9 mouse cellular contexts compared by ENCODE assay signal in genomic region chr4:43428180-43428861, GRCm38 (mm10). TPM values are rescaled to one million over a fixed set of nuclear protein-coding genes. Genes with fewer than 3 reads are reported as not detected.
DNase-seq lines count a peak whose midpoint lies in the region; ATAC-seq and TF ChIP-seq lines count a peak whose summit lies in the region.
"Had no signal": no experiment of that assay in that cellular context is flagged by ENCODE, and none has a peak within 500 bp of the region (broad histone marks: within the 10 kb centered on the region; RNA-seq: fewer than 3 reads in every experiment).

No protein-coding gene starts in this region.

- ATAC-seq in hindbrain, embryonic 12.5 days (ENCODE audit: low FRiP score): no peak
- ATAC-seq in midbrain, embryonic 12.5 days (ENCODE audit: low FRiP score, low read depth): no peak
- no peak for ATAC-seq in erythroblast, adult 5-6 weeks (replicated peaks; ENCODE audit: low FRiP score, poor library complexity, severe bottlenecking)
- ATAC-seq in activated CD4-positive, CD25-positive, alpha-beta regulatory T cell, adult 4 months: no peak

- no peak overlapping the region for H3K27ac ChIP-seq in kidney, adult 2 months (ENCODE audit: insufficient read depth, low read depth, low read length)
- no peak overlapping the region for H3K27ac ChIP-seq in embryonic facial prominence, embryonic 10.5 days (replicated peaks)
- no peak overlapping the region for H3K27ac ChIP-seq in hindbrain, embryonic 12.5 days
- no peak overlapping the region for H3K27ac ChIP-seq in midbrain, embryonic 12.5 days (replicated peaks)

- H3K4me1 ChIP-seq in kidney, adult 2 months (ENCODE audit: control insufficient read depth, insufficient read depth, low read length): no peaks in the 10 kb centered on the region
- H3K4me1 ChIP-seq in embryonic facial prominence, embryonic 10.5 days: peaks cover 42% of the 10 kb centered on the region
- peaks cover 30% of the 10 kb centered on the region for H3K4me1 ChIP-seq in hindbrain, embryonic 12.5 days
- H3K4me1 ChIP-seq in midbrain, embryonic 12.5 days: peaks cover 31% of the 10 kb centered on the region

- no peak for TF ChIP-seq POLR2A in kidney, adult 2 months (IDR thresholded peaks at IDR 0.05; ENCODE audit: low read depth, low read length)

- WGBS in kidney, adult 2 months: 46% methylated on average over 16 of the region's 16 CpGs
- WGBS in embryonic facial prominence, embryonic 10.5 days: 26% methylated on average over 16 of the region's 16 CpGs
- 26% methylated on average over 16 of the region's 16 CpGs for WGBS in hindbrain, embryonic 12.5 days
- 30% methylated on average over 16 of the region's 16 CpGs for WGBS in midbrain, embryonic 12.5 days

- H3K9me3 ChIP-seq in embryonic facial prominence, embryonic 10.5 days: no peaks in the 10 kb centered on the region
- H3K9me3 ChIP-seq in hindbrain, embryonic 12.5 days (replicated peaks): no peaks in the 10 kb centered on the region
- no peaks in the 10 kb centered on the region for H3K9me3 ChIP-seq in midbrain, embryonic 12.5 days

- H3K9ac ChIP-seq in hindbrain, embryonic 12.5 days: peak overlapping the region; percentile 24; the same call in 1 of the 2 replicates
- H3K9ac ChIP-seq in midbrain, embryonic 12.5 days (replicated peaks): 0 out of 2 replicates have a peak overlapping the region, but pooled peaks have one; percentile 11

- H3K36me3 ChIP-seq in kidney, adult 2 months (ENCODE audit: control insufficient read depth, insufficient read depth, low read length): peaks cover 8% of the 10 kb centered on the region
- peaks cover 33% of the 10 kb centered on the region for H3K36me3 ChIP-seq in embryonic facial prominence, embryonic 10.5 days (replicated peaks)
- peaks cover 36% of the 10 kb centered on the region for H3K36me3 ChIP-seq in hindbrain, embryonic 12.5 days
- H3K36me3 ChIP-seq in midbrain, embryonic 12.5 days: peaks cover 35% of the 10 kb centered on the region

- 0 out of 2 replicates have a peak overlapping the region, but pooled peaks have one; percentile 20 for H3K4me2 ChIP-seq in hindbrain, embryonic 12.5 days (replicated peaks)
- 0 out of 2 replicates have a peak overlapping the region, but pooled peaks have one; percentile 12 for H3K4me2 ChIP-seq in midbrain, embryonic 12.5 days (replicated peaks)

- peak; percentile 51 for DNase-seq in kidney, adult 2 months
- DNase-seq in kidney, adult 8-10 months: no peak
- no peak for DNase-seq in embryonic facial prominence, embryonic 10.5 days (ENCODE audit: low spot score)

- TF ChIP-seq CTCF in kidney, adult 2 months (conservative IDR thresholded peaks at IDR 0.05; ENCODE audit: insufficient read depth, insufficient read length, low read depth, low read length): no peak

- H3K27me3 ChIP-seq in kidney, adult 2 months (replicated peaks; ENCODE audit: control insufficient read depth, insufficient read depth, low read length): no peaks in the 10 kb centered on the region
- H3K27me3 ChIP-seq in embryonic facial prominence, embryonic 10.5 days (replicated peaks; ENCODE audit: low read depth, poor library complexity, severe bottlenecking): peaks cover 79% of the 10 kb centered on the region
- H3K27me3 ChIP-seq in hindbrain, embryonic 12.5 days: peaks cover 65% of the 10 kb centered on the region
- peaks cover 70% of the 10 kb centered on the region for H3K27me3 ChIP-seq in midbrain, embryonic 12.5 days
- H3K27me3 ChIP-seq: Patski had no signal

- H3K4me3 ChIP-seq in kidney, adult 2 months (ENCODE audit: insufficient read depth, low read depth, low read length): no peak overlapping the region
- peak overlapping the region; percentile 42; the same call in 1 of the 2 replicates for H3K4me3 ChIP-seq in embryonic facial prominence, embryonic 10.5 days
- H3K4me3 ChIP-seq in hindbrain, embryonic 12.5 days: 0 out of 2 replicates have a peak overlapping the region, but pooled peaks have one; percentile 1
- H3K4me3 ChIP-seq in midbrain, embryonic 12.5 days: no peak overlapping the region

RNA-seq across cellular contexts. Expression of gene Fam166b, which starts 0.6 kb away (rescaled TPM):
- 1.3 and 1.6 TPM in 2 replicates for polyA plus RNA-seq in kidney, adult 2 months (2012; rRNA removed)
- 0.11 TPM in 1 of 2 replicates, not detected in the other for polyA plus RNA-seq in embryonic facial prominence, embryonic 10.5 days (2016; fragmentation: Nextera tagmentation; extraction: Ambion mirVana)
- polyA plus RNA-seq in hindbrain, embryonic 12.5 days (2016; fragmentation: Nextera tagmentation; extraction: Ambion mirVana): 1.3 TPM in 1 of 2 replicates, not detected in the other
- polyA plus RNA-seq in midbrain, embryonic 12.5 days (2016; fragmentation: Nextera tagmentation; extraction: Ambion mirVana): 0.28 and 0.38 TPM in 2 replicates
- not detected in 2 replicates for total RNA-seq in erythroblast, adult 5-6 weeks (2015; ENCODE audit: low replicate concordance)
- total RNA-seq in erythroblast, adult 5-6 weeks (2017; ENCODE audit: low replicate concordance): not detected in 2 replicates
- not detected for polyA plus RNA-seq in activated CD4-positive, CD25-positive, alpha-beta regulatory T cell, adult 4 months (2017; shearing (Covaris generic))
- polyA plus RNA-seq: liver, embryonic 16.5 days had no signal

RNA-seq across cellular contexts. Expression of gene Tesk1, which starts 13.4 kb away (rescaled TPM):
- polyA plus RNA-seq in kidney, adult 2 months (2012; rRNA removed): 59.0 and 72.5 TPM in 2 replicates
- 6.9 and 9.2 TPM in 2 replicates for polyA plus RNA-seq in embryonic facial prominence, embryonic 10.5 days (2016; fragmentation: Nextera tagmentation; extraction: Ambion mirVana)
- 15.7 and 16.2 TPM in 2 replicates for polyA plus RNA-seq in hindbrain, embryonic 12.5 days (2016; fragmentation: Nextera tagmentation; extraction: Ambion mirVana)
- 12.7 and 15.0 TPM in 2 replicates for polyA plus RNA-seq in midbrain, embryonic 12.5 days (2016; fragmentation: Nextera tagmentation; extraction: Ambion mirVana)
- total RNA-seq in erythroblast, adult 5-6 weeks (2015; ENCODE audit: low replicate concordance): 1.7 and 2.3 TPM in 2 replicates
- 0.98 and 1.5 TPM in 2 replicates for total RNA-seq in erythroblast, adult 5-6 weeks (2017; ENCODE audit: low replicate concordance)
- 1 to 10 TPM in 1 of 2 experiments, under 1 TPM in 1; 0.48 to 1.1 TPM for polyA plus RNA-seq in activated CD4-positive, CD25-positive, alpha-beta regulatory T cell, adult 4 months (2017; shearing (Covaris generic))

RNA-seq across cellular contexts. Expression of gene Cd72, which starts 26.1 kb away (rescaled TPM):
- 4.5 and 12.6 TPM in 2 replicates for polyA plus RNA-seq in kidney, adult 2 months (2012; rRNA removed)
- 2.3 TPM in 2 replicates for polyA plus RNA-seq in embryonic facial prominence, embryonic 10.5 days (2016; fragmentation: Nextera tagmentation; extraction: Ambion mirVana)
- polyA plus RNA-seq in hindbrain, embryonic 12.5 days (2016; fragmentation: Nextera tagmentation; extraction: Ambion mirVana): 2.0 and 3.8 TPM in 2 replicates
- polyA plus RNA-seq in midbrain, embryonic 12.5 days (2016; fragmentation: Nextera tagmentation; extraction: Ambion mirVana): 2.0 and 2.9 TPM in 2 replicates
- 2.1 and 2.3 TPM in 2 replicates for total RNA-seq in erythroblast, adult 5-6 weeks (2015; ENCODE audit: low replicate concordance)
- 0.43 and 7.9 TPM in 2 replicates for total RNA-seq in erythroblast, adult 5-6 weeks (2017; ENCODE audit: low replicate concordance)
- 10 to 100 TPM; 63.4 to 67.4 TPM for polyA plus RNA-seq in activated CD4-positive, CD25-positive, alpha-beta regulatory T cell, adult 4 months (2017; shearing (Covaris generic))

RNA-seq across cellular contexts. Expression of gene Rusc2, which starts 46.5 kb away (rescaled TPM):
- 15.5 and 17.3 TPM in 2 replicates for polyA plus RNA-seq in kidney, adult 2 months (2012; rRNA removed)
- 9.5 and 10.9 TPM in 2 replicates for polyA plus RNA-seq in embryonic facial prominence, embryonic 10.5 days (2016; fragmentation: Nextera tagmentation; extraction: Ambion mirVana)
- polyA plus RNA-seq in hindbrain, embryonic 12.5 days (2016; fragmentation: Nextera tagmentation; extraction: Ambion mirVana): 55.0 and 68.9 TPM in 2 replicates
- polyA plus RNA-seq in midbrain, embryonic 12.5 days (2016; fragmentation: Nextera tagmentation; extraction: Ambion mirVana): 45.2 and 47.3 TPM in 2 replicates
- 0.63 TPM in 1 of 2 replicates, not detected in the other for total RNA-seq in erythroblast, adult 5-6 weeks (2015; ENCODE audit: low replicate concordance)
- 0.17 TPM in 1 of 2 replicates, not detected in the other for total RNA-seq in erythroblast, adult 5-6 weeks (2017; ENCODE audit: low replicate concordance)
- polyA plus RNA-seq in activated CD4-positive, CD25-positive, alpha-beta regulatory T cell, adult 4 months (2017; shearing (Covaris generic)): not detected

RNA-seq across cellular contexts. Expression of gene Sit1, which starts 55.2 kb away (rescaled TPM):
- polyA plus RNA-seq in kidney, adult 2 months (2012; rRNA removed): 0.23 and 1.4 TPM in 2 replicates
- polyA plus RNA-seq in embryonic facial prominence, embryonic 10.5 days (2016; fragmentation: Nextera tagmentation; extraction: Ambion mirVana): not detected in 2 replicates
- polyA plus RNA-seq in hindbrain, embryonic 12.5 days (2016; fragmentation: Nextera tagmentation; extraction: Ambion mirVana): not detected in 2 replicates
- polyA plus RNA-seq in midbrain, embryonic 12.5 days (2016; fragmentation: Nextera tagmentation; extraction: Ambion mirVana): not detected in 2 replicates
- not detected in 2 replicates for total RNA-seq in erythroblast, adult 5-6 weeks (2015; ENCODE audit: low replicate concordance)
- total RNA-seq in erythroblast, adult 5-6 weeks (2017; ENCODE audit: low replicate concordance): not detected in 2 replicates
- polyA plus RNA-seq in activated CD4-positive, CD25-positive, alpha-beta regulatory T cell, adult 4 months (2017; shearing (Covaris generic)): 100 to 1,000 TPM; 145 to 163 TPM
- polyA plus RNA-seq: Patski had no signal

Comparison
In these comparisons a context has a peak if more than half of its experiments do, and no peak if none do; other contexts are left out.
1. H3K4me3 ChIP-seq: peak in embryonic facial prominence, embryonic 10.5 days (single experiment) and hindbrain, embryonic 12.5 days (single experiment); none in kidney, adult 2 months (single experiment) and midbrain, embryonic 12.5 days (single experiment).